Mouse (Mus musculus) E14TG2a.4 (cell line): ENCODE measurements around the gene Fry.

Experiments
- H3K27me3 ChIP-seq: 2 replicates; pipeline ENCODE4 v1.6.1; 2014; ENCODE audit warnings: low read length, control low read depth; ENCODE audit not compliant: insufficient read depth
- H3K36me3 ChIP-seq: 2 replicates; pipeline ENCODE4 v1.6.1; 2014; ENCODE audit warnings: low read length, control low read depth; ENCODE audit not compliant: insufficient read depth
- H3K4me1 ChIP-seq: replicated peaks from 2 replicates; pipeline ENCODE4 v1.6.1; 2014; ENCODE audit warnings: low read depth, low read length, control low read depth
- H3K4me3 ChIP-seq: replicated peaks from 2 replicates; pipeline ENCODE4 v1.5.1; 2014; ENCODE audit warnings: mild to moderate bottlenecking, low read length
- H3K9me3 ChIP-seq: 2 replicates; pipeline ENCODE4 v1.6.1; 2014; ENCODE audit warnings: low read length, control low read depth
- CTCF ChIP-seq: conservative IDR thresholded peaks from 2 replicates; pipeline ENCODE4 v1.5.1; 2014; ENCODE audit warnings: low read length
- NANOG ChIP-seq: IDR thresholded peaks from 2 replicates; pipeline ENCODE4 v1.6.1; 2014; ENCODE audit warnings: borderline replicate concordance, low read length, mixed read lengths
- POU5F1 ChIP-seq: IDR thresholded peaks from 2 replicates; pipeline ENCODE4 v1.6.1; 2014; ENCODE audit warnings: low read length, borderline replicate concordance

Fry gene

GRCm38 (mm10) chr5:150186121-150186520 is 67.7 kb downstream of the Fry start:
- H3K9me3 ChIP-seq = peaks cover 4% of the 10 kb centered on the region
- H3K4me1 ChIP-seq = no peaks in the 10 kb centered on the region
- H3K4me3 ChIP-seq = no peak overlapping the region
- H3K36me3 ChIP-seq = no peaks in the 10 kb centered on the region
- TF ChIP-seq NANOG (no peak), POU5F1 (no peak), CTCF (no peak)
- no peaks in the 10 kb centered on the region for H3K27me3 ChIP-seq

DNA sequence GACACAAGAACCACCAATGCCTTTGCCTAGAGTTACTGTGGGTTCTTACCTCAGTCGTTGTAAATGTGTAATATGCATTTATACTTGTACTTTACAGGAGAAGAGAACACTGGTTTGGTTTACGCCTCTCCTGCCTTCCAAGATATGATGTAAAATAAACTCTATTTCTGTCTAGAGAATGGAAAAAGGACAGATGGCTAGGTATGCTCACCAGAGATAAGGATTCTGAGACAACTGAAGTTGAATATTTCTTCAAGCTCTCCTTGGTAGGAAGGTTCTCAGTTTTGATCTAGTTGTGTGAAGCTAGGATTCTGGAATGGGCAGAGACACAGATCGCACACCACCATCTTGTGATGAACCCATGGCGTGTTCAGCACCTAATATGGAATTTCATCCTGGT is 68.2 kb downstream of the Fry start:
- no peak for TF ChIP-seq CTCF
- Histone ChIP-seq H3K9me3 (peaks cover 4% of the 10 kb centered on the region), H3K4me1 (no peaks in the 10 kb centered on the region), H3K27me3 (no peaks in the 10 kb centered on the region), H3K4me3 (no peak overlapping the region), H3K36me3 (no peaks in the 10 kb centered on the region)

DNA sequence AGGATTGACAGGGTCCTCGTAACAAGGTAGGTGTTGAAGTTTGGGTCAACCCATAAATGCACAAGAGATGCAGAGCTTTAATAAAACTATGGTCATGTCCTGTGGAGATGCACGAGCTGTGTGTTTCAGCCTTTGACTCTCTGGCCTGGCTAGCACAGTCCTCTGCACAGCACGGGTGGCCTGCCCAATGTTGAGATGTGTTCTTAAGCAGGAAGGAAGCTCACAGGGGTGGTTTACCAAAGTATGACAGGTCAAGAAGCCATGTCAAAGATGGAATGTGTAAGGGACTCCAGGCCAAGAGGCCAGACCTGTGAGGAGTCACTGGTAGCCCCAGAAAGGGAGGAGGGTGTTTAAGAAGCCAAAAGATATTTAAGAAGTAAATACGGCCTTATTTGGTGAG is 69.6 kb downstream of the Fry start:
- no peaks in the 10 kb centered on the region for H3K4me1 ChIP-seq
- H3K36me3 ChIP-seq = no peaks in the 10 kb centered on the region
- H3K9me3 ChIP-seq = peaks cover 4% of the 10 kb centered on the region
- H3K4me3 ChIP-seq = no peak overlapping the region
- TF ChIP-seq NANOG (no peak), POU5F1 (no peak)
- H3K27me3 ChIP-seq = no peaks in the 10 kb centered on the region

DNA sequence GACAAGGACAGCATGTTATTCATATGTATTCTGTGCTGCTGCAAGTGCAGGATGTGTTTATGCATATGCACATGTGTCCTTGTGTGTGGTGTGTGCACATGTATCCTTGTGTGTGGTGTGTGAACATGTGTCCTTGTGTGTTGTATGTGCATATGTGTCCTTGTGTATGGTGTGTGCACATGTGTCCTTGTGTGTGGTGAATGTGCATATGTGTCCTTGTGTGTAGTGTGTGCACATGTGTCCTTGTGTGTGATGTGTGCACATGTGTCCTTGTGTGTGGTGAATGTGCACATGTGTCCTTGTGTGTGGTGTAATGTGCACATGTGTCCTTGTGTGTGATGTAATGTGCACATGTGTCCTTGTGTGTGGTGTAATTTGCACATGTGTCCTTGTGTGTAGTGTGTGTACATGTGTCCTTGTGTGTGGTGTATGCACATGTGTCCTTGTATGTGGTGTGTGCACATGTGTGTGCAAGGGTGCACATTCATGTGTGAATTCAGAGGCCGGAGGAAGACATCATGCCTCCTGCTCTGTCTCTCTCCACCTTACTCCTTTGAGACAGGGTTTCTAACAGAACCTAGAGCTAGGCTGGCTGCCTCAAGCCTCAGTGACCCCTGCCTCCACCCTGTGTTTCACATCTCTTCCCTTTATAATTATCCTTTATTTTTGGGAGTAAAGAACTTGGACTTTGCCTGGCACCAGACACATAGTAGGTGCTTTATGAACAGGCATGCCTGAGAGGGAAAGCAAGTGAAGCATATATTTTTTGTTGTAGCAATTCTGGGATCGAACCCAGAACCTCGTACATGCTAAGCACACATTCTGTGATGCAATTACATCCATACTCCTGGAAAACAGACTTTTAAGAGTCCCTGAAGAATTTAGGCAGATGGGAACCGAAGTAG is 72.3 kb downstream of the Fry start:
- Histone ChIP-seq H3K4me3 (no peak overlapping the region), H3K4me1 (peaks cover 22% of the 10 kb centered on the region), H3K9me3 (no peaks in the 10 kb centered on the region), H3K36me3 (no peaks in the 10 kb centered on the region), H3K27me3 (no peaks in the 10 kb centered on the region)
- TF ChIP-seq NANOG = no peak
- no peak for TF ChIP-seq CTCF
- TF ChIP-seq POU5F1 = no peak

DNA sequence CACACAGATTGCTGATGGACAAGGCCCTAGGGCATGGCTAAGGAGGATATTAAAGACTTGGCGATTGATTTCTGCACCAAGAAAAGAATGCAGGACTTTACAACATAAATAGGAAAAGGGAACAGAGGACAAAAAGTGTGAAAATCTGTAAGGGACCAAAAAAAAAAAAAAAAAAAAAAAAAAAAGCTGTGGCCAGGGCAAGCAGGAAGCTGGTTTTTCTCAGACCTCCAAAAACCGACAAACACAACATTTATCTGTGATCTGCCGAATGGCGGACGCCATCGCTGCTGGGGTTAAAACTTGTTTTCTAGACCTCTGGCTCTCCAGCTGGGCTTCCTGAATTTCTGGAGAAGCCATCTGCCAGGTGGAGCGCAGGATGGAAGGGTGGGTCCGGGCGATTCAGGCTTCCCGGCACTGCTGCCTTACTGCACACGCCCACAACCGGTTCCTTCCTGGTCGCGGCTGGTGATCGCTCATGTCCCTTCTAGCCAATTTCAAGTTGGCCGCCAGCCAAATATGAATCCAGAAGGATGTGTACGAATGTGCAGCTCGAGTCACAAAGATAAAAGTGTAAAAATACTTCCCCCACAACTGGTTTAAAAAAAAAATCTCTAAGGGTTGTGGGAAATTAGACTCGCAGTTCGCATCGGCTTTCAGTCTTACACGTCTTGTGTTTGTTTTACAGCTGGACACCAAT is 77.2 kb downstream of the Fry start:
- TF ChIP-seq CTCF = no peak
- TF ChIP-seq POU5F1 = no peak
- TF ChIP-seq NANOG = no peak
- Histone ChIP-seq H3K9me3 (no peaks in the 10 kb centered on the region), H3K27me3 (no peaks in the 10 kb centered on the region), H3K36me3 (no peaks in the 10 kb centered on the region), H3K4me1 (peaks cover 51% of the 10 kb centered on the region), H3K4me3 (peak overlapping the region; percentile 75)

DNA sequence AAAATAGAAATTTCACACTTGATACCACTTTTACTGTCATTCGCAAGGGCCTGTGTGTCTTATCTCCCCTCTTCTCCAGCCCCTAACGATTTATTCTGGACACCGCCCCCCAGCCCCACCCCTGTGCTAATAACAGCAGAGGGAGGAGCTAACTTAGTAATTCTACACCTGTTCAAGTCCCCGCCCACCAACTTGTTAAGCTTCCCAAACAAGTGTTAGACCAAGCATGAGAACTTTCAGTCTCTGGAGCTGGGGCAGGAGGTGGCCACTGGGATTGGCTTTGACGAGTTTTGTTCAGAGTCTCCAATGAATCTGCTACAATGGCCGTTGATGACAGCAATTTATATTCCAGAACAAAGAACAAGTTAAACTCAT is 77.8 kb downstream of the Fry start:
- H3K4me1 ChIP-seq = peaks cover 53% of the 10 kb centered on the region
- H3K27me3 ChIP-seq = no peaks in the 10 kb centered on the region
- H3K36me3 ChIP-seq = no peaks in the 10 kb centered on the region
- H3K4me3 ChIP-seq = peak overlapping the region; percentile 75
- H3K9me3 ChIP-seq = no peaks in the 10 kb centered on the region
- TF ChIP-seq CTCF = no peak
- TF ChIP-seq POU5F1 = no peak
- no peak for TF ChIP-seq NANOG

- no peaks in the 10 kb centered on the region for H3K27me3 ChIP-seq
- TF ChIP-seq NANOG (no peak), POU5F1 (no peak), CTCF (no peak)
- H3K4me3 ChIP-seq = peak overlapping the region; percentile 75
Observed at GRCm38 (mm10) chr5:150196881-150197311, 78.5 kb downstream of the Fry start.

GRCm38 (mm10) chr5:150206749-150207148 is 88.3 kb downstream of the Fry start:
- Histone ChIP-seq H3K27me3 (no peaks in the 10 kb centered on the region), H3K4me3 (no peak overlapping the region), H3K9me3 (no peaks in the 10 kb centered on the region), H3K4me1 (peaks cover 16% of the 10 kb centered on the region), H3K36me3 (no peaks in the 10 kb centered on the region)
- TF ChIP-seq CTCF (peak; percentile 83), NANOG (no peak)

More at GRCm38 (mm10) chr5:150196881-150197311, 78.5 kb downstream of the Fry start:
- Histone ChIP-seq H3K4me1 (peaks cover 58% of the 10 kb centered on the region), H3K36me3 (no peaks in the 10 kb centered on the region), H3K9me3 (no peaks in the 10 kb centered on the region)

DNA sequence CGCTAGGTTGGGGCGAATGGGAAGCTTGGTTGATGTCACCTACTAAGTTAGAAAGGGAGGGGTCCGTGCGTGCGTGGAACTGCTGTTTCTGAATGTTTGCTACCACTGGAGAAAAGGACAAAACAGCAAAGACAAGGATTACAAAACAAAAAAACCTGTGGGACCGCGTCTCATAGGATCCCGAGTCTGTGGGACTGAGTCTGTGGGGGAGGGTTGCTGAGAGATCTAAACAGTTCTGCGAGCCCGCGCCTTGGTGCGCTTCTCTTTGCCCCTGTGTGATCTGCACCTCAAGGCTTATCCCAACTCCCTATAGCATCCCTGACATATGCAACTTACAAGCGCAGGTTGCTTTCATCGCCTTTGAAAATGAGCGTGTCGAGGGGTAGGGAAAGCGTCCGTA is 89.2 kb downstream of the Fry start:
- Histone ChIP-seq H3K36me3 (no peaks in the 10 kb centered on the region), H3K4me3 (no peak overlapping the region), H3K27me3 (no peaks in the 10 kb centered on the region), H3K9me3 (no peaks in the 10 kb centered on the region), H3K4me1 (peaks cover 13% of the 10 kb centered on the region)
- no peak for TF ChIP-seq NANOG
- TF ChIP-seq CTCF = no peak
- TF ChIP-seq POU5F1 = no peak
